Mouse (Mus musculus) lung, adult 2 months (tissue): ENCODE measurements around the gene Cpxm1.
"Not testable (repeated sequence)": the region's sequence is repeated elsewhere in the genome, so short reads cannot be mapped to it uniquely, and the experiment has no call there.

Source experiments
- CTCF ChIP-seq: fragments of 200-500 bp; IDR thresholded peaks from 2 replicates; pipeline ENCODE4 v1.5.1; 2011; ENCODE audit warnings: mild to moderate bottlenecking, low read length, control low read depth; ENCODE audit not compliant: insufficient read depth
- POLR2A ChIP-seq: fragments of 200-500 bp; IDR thresholded peaks from 2 replicates; pipeline ENCODE4 v1.6.1; 2011; ENCODE audit warnings: low read depth, mild to moderate bottlenecking, control low read depth, low read length, borderline replicate concordance; ENCODE audit errors: extremely low read depth

DNA sequence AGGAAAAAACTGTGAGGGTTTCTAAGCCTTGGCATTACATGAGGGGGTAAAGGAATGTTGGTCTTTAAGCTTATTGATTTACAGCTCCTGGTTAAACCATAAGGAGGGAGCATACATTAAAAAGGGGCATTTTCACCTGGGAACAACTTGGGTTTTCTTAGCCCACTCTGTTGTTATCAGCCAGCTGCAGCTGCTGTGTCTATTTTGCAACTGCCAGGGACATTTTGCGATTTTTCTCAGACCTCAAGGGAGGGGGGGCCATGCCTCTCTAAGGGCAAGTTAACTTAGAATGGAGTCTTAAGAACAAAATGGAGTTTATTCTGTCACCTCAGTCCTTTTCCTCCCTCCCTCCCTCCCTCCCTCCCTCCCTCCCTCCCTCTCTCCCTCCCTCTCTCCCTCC lies 24.3 kb downstream of the Cpxm1 start:
- TF ChIP-seq CTCF, POLR2A: not testable (repeated sequence)
